Mouse (Mus musculus): Measurements from ENCODE around the gene Jak2.
A peak's percentile ranks its signal among the peaks of the same experiment; 100 is the strongest.

GRCm38 (mm10) chr19:29336624-29337023 is 85.0 kb downstream of the Jak2 start:
- peak; percentile 51 to 78 (median 64) for TF ChIP-seq CTCF (IDR thresholded peaks at IDR 0.05 in 2 of 3, conservative IDR thresholded peaks at IDR 0.05 in 1 of 3; ENCODE audit: control insufficient read depth in 1 of 3, insufficient read depth in 1 of 3, low read depth in 2 of 3, low read length in 3 of 3, poor library complexity in 1 of 3, severe bottlenecking in 1 of 3)
- no peak for TF ChIP-seq POLR2A (IDR thresholded peaks at IDR 0.05; ENCODE audit: control insufficient read depth in 1 of 2, insufficient read depth in 1 of 2, low read depth in 1 of 2, low read length in 2 of 2, poor library complexity in 1 of 2)

Data from MEL (cell line).